Mouse (Mus musculus) liver, embryonic 12.5 days (tissue): Measurements from ENCODE around the gene Rere. TPM values are rescaled to one million over a fixed set of nuclear protein-coding genes. Genes with fewer than 3 reads are reported as not detected.

ENCODE experiments used
- ATAC-seq: fragments of 200-750 bp; cut with Nextera tagmentation; 2 replicates; pipeline ENCODE4 v1.8.0; 2017; ENCODE audit warnings: moderate number of reproducible peaks, mild to moderate bottlenecking, moderate library complexity
- H3K27ac ChIP-seq: fragments of 300-500 bp; sonication (generic); 2 replicates; pipeline ENCODE4 v1.5.1; 2016; ENCODE audit warnings: mild to moderate bottlenecking
- H3K27me3 ChIP-seq: fragments of 300-500 bp; sonication (generic); replicated peaks from 2 replicates; pipeline ENCODE4 v1.6.1; 2016; ENCODE audit warnings: mild to moderate bottlenecking, moderate library complexity
- H3K36me3 ChIP-seq: fragments of 300-500 bp; sonication (generic); 2 replicates; pipeline ENCODE4 v1.6.1; 2016; ENCODE audit warnings: mild to moderate bottlenecking, moderate library complexity
- H3K4me1 ChIP-seq: fragments of 300-500 bp; sonication (generic); 2 replicates; pipeline ENCODE4 v1.6.1; 2016
- H3K4me2 ChIP-seq: fragments of 300-500 bp; sonication (generic); 2 replicates; pipeline ENCODE4 v1.6.1; 2016; ENCODE audit warnings: mild to moderate bottlenecking, moderate library complexity
- H3K4me3 ChIP-seq: fragments of 300-500 bp; sonication (generic); 2 replicates; pipeline ENCODE4 v1.5.1; 2016; ENCODE audit warnings: mild to moderate bottlenecking, moderate library complexity
- H3K9ac ChIP-seq: fragments of 300-500 bp; sonication (generic); 2 replicates; pipeline ENCODE4 v1.6.1; 2016; ENCODE audit warnings: mild to moderate bottlenecking, moderate library complexity
- H3K9me3 ChIP-seq: fragments of 300-500 bp; sonication (generic); replicated peaks from 2 replicates; pipeline ENCODE4 v1.6.1; 2016; ENCODE audit warnings: mild to moderate bottlenecking, moderate library complexity
- WGBS: fragments of 180-500 bp; shearing (Covaris S2); methylation state at CpG from one replicate; pipeline ENCODE4 v1.1.7; 2016; ENCODE audit not compliant: insufficient replicate concordance; 5-methylcytosine and 5-hydroxymethylcytosine counted together
- polyA plus RNA-seq: library from polyadenylated mRNA; unstranded; fragments of >200 nt; fragmentation: Nextera tagmentation; extraction: Ambion mirVana; gene quantifications from 2 replicates; pipeline ENCODE4 v1.2.1, GENCODE M21; 2016

Rere gene
- polyA plus RNA-seq, 1 experiment from 2014 or later: 11.6 TPM

DNA sequence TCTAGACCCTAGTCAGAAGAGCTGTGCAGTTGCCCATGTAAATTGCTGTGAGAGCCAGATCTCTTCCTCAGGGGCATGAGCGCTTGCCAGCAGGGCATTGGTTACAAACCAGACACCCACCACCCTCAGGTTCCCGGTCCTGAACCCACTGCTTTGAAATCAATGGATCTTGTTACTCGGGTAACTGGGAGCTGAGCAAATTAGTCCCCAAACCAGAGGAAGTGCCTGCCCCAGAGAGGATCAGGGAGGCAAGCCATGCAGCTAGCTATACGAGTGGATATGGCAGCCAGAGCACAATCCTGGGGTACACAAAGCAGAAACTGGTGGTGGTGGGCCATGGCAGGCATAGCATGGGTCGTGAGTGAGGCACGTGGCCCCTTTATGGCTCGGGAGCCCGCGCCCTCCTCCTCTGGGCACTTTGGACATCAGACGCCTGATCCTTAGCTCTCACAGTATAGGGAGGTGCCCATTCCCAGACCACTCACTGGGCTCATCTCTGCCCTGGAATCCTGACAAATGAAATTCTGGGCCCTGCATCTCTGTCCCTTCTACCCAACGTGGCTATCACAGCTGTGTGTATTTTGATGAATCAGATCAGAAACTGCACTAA, 342.9 kb downstream of the Rere start:
- peaks cover 30% of the 10 kb centered on the region for H3K36me3 ChIP-seq
- H3K4me2 ChIP-seq: no peak overlapping the region
- H3K4me1 ChIP-seq: peaks cover 17% of the 10 kb centered on the region
- ATAC-seq: no peak
- no peaks in the 10 kb centered on the region for H3K27me3 ChIP-seq
- 63% methylated on average over 11 of the region's 11 CpGs for WGBS
- H3K27ac ChIP-seq: no peak overlapping the region
- H3K9me3 ChIP-seq: no peaks in the 10 kb centered on the region
- no peak overlapping the region for H3K9ac ChIP-seq
- H3K4me3 ChIP-seq: no peak overlapping the region

GRCm38 (mm10) chr4:150624933-150625332, 343.5 kb downstream of the Rere start:
- Histone ChIP-seq H3K27me3 (no peaks in the 10 kb centered on the region), H3K9ac (no peak overlapping the region), H3K36me3 (peaks cover 26% of the 10 kb centered on the region), H3K9me3 (no peaks in the 10 kb centered on the region), H3K27ac (no peak overlapping the region), H3K4me1 (peaks cover 17% of the 10 kb centered on the region), H3K4me2 (no peak overlapping the region), H3K4me3 (no peak overlapping the region)
- ATAC-seq: no peak
- 65% methylated on average over 4 of the region's 4 CpGs for WGBS

- Histone ChIP-seq H3K4me3 (no peak overlapping the region), H3K27me3 (no peaks in the 10 kb centered on the region), H3K4me2 (no peak overlapping the region), H3K36me3 (peaks cover 22% of the 10 kb centered on the region), H3K4me1 (peaks cover 17% of the 10 kb centered on the region), H3K27ac (no peak overlapping the region), H3K9ac (no peak overlapping the region), H3K9me3 (no peaks in the 10 kb centered on the region)
- 31% methylated on average over 1 of the region's 1 CpGs for WGBS
- ATAC-seq: peak; percentile 58; the same call in 1 of the 2 replicates
These were observed 344.0 kb downstream of the Rere start for GRCm38 (mm10) chr4:150625425-150625824.

- Histone ChIP-seq H3K4me2 (no peak overlapping the region), H3K27ac (no peak overlapping the region), H3K4me1 (peaks cover 17% of the 10 kb centered on the region), H3K36me3 (peaks cover 19% of the 10 kb centered on the region), H3K4me3 (no peak overlapping the region), H3K9me3 (no peaks in the 10 kb centered on the region), H3K9ac (no peak overlapping the region; the same call in 1 of the 2 replicates), H3K27me3 (peaks cover 7% of the 10 kb centered on the region; the same call in 1 of the 2 replicates)
- WGBS: 48% methylated on average over 6 of the region's 6 CpGs
- ATAC-seq: 0 out of 2 replicates have a peak, but pooled peaks have one; percentile 40
These were observed 344.7 kb downstream of the Rere start for GRCm38 (mm10) chr4:150625951-150626732.

- H3K27me3 ChIP-seq: peaks cover 9% of the 10 kb centered on the region; the same call in 1 of the 2 replicates
- no peak overlapping the region for H3K4me2 ChIP-seq
- ATAC-seq: no peak
- WGBS: 67% methylated on average over 11 of the region's 11 CpGs
- H3K4me1 ChIP-seq: peaks cover 17% of the 10 kb centered on the region
- H3K4me3 ChIP-seq: no peak overlapping the region
- no peak overlapping the region for H3K27ac ChIP-seq
- H3K9me3 ChIP-seq: no peaks in the 10 kb centered on the region
- no peak overlapping the region for H3K9ac ChIP-seq
- H3K36me3 ChIP-seq: no peaks in the 10 kb centered on the region
These were observed 347.8 kb downstream of the Rere start for GRCm38 (mm10) chr4:150629266-150629665.

DNA sequence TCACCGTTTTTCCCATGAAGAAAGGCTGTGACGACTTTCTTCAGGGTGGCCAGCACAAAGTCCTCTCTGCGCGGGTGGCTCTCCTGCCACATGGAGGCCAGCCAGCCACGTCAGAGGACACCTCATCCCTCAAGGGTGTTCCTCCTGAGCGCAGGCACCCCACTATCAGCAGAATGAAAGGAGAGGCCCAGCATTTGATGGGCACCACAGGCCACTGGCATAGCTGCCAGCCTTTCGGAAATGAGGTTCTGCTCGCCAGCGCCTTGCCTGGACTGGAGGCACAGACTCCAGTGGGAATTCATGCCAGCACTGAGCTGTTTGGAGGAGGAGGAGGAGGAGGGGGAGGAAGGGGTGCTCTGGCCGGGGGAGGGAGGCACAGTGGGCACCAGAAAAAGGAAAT, 354.1 kb downstream of the Rere start:
- Histone ChIP-seq H3K4me2 (no peak overlapping the region), H3K9me3 (no peaks in the 10 kb centered on the region), H3K4me3 (no peak overlapping the region), H3K9ac (no peak overlapping the region), H3K27me3 (peaks cover 12% of the 10 kb centered on the region; the same call in 1 of the 2 replicates), H3K36me3 (no peaks in the 10 kb centered on the region), H3K27ac (no peak overlapping the region), H3K4me1 (no peaks in the 10 kb centered on the region)
- 76% methylated on average over 10 of the region's 10 CpGs for WGBS
- ATAC-seq: no peak

DNA sequence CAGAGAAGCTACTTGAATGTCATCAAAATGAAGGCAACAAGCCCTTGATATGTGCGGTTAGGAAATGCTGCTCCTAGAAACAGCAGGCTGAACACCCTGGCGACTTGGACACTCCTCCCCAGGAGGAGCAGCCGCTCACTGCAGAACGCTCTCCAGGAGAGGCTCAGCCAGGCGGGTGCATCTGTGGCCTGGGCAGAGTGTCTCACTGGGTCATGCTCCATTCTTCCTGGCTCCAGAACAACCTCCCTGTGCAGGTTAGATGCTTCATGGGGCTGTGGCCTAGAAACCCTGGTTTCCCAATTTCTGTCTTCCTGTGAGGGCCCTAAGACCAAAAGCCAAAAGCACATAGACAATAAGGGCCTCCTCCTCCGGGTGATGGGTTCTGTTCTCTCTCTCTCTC, 355.2 kb downstream of the Rere start:
- WGBS: 78% methylated on average over 6 of the region's 6 CpGs
- H3K4me1 ChIP-seq: no peaks in the 10 kb centered on the region
- ATAC-seq: no peak
- H3K9ac ChIP-seq: no peak overlapping the region
- H3K9me3 ChIP-seq: no peaks in the 10 kb centered on the region
- no peaks in the 10 kb centered on the region for H3K36me3 ChIP-seq
- no peak overlapping the region for H3K4me2 ChIP-seq
- H3K4me3 ChIP-seq: no peak overlapping the region
- H3K27me3 ChIP-seq: peaks cover 5% of the 10 kb centered on the region; the same call in 1 of the 2 replicates
- H3K27ac ChIP-seq: no peak overlapping the region

GRCm38 (mm10) chr4:150644299-150644698, 362.9 kb downstream of the Rere start:
- Histone ChIP-seq H3K36me3 (no peaks in the 10 kb centered on the region), H3K4me1 (peaks cover 12% of the 10 kb centered on the region), H3K4me2 (no peak overlapping the region), H3K9me3 (no peaks in the 10 kb centered on the region), H3K9ac (no peak overlapping the region), H3K27ac (no peak overlapping the region), H3K27me3 (no peaks in the 10 kb centered on the region; the same call in 1 of the 2 replicates), H3K4me3 (no peak overlapping the region)
- ATAC-seq: no peak
- 77% methylated on average over 9 of the region's 9 CpGs for WGBS

- Histone ChIP-seq H3K27me3 (peaks cover 44% of the 10 kb centered on the region), H3K9me3 (no peaks in the 10 kb centered on the region), H3K4me3 (no peak overlapping the region), H3K27ac (peak overlapping the region; percentile 68; the same call in 1 of the 2 replicates), H3K36me3 (no peaks in the 10 kb centered on the region), H3K9ac (no peak overlapping the region; the same call in 1 of the 2 replicates), H3K4me2 (peak overlapping the region; percentile 48), H3K4me1 (peaks cover 48% of the 10 kb centered on the region)
- WGBS: 31% methylated on average over 5 of the region's 5 CpGs
- ATAC-seq: peak; percentile 90
These were observed 367.9 kb downstream of the Rere start for GRCm38 (mm10) chr4:150649327-150649726.

DNA sequence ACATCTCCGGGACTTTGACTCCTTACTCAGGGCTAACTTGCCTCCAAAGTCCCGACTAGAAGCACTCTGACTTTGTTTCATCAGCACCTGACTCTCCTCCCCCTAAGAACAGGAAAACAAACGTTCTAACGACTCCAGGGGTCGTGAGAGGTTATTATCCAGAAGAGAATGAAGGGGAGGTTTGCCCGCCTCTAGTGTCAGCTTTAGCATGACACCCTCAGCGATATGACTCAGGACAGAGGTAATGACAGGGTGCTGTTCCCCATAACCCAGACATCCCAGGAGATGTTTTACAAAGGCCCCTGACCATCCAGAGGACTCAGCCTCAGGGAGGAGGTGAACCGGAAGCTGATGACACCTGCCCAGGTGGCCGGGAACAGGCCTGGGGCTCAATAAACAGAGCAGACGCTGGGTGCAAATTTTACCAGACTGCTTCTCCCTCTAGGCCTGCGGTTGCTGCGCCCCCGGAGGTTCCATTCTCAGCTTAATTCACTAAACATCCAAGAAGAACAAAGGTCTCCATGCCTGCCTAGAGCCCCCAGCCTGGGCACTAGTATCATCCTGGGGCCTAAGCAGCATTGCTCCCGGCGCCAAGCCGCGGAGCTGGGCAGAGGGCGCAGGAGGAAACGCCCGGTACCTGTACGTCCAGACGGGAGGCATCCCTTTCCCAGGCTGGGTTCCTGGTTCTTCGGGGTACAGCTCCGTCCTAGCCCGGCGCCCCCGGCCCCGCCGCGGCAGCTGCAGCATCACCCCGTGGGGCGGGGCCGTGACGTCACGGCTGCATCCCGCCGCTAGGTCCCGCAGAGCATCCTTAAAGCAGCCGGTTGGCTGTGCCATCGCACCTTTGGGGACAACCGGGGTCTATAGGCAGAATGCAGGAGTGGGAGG, 370.2 kb downstream of the Rere start, which contains the start of gene Slc45a1:
TSS of gene Slc45a1 (minus strand) at position 785 of the 888 bp plus-strand sequence.
- Histone ChIP-seq H3K9ac (no peak within 1 kb of the TSS), H3K4me2 (peak within 1 kb of the TSS; percentile 30), H3K27ac (no peak within 1 kb of the TSS), H3K36me3 (no peaks in the 10 kb centered on the region), H3K4me3 (no peak within 1 kb of the TSS), H3K27me3 (peaks cover 49% of the 10 kb centered on the region), H3K4me1 (peaks cover 48% of the 10 kb centered on the region), H3K9me3 (no peaks in the 10 kb centered on the region)
- 13% methylated on average over 41 of the region's 41 CpGs for WGBS
- no peak for ATAC-seq

GRCm38 (mm10) chr4:150653072-150653599, 371.7 kb downstream of the Rere start:
- Histone ChIP-seq H3K4me3 (no peak overlapping the region), H3K27ac (no peak overlapping the region), H3K27me3 (peaks cover 49% of the 10 kb centered on the region), H3K4me2 (peak overlapping the region; percentile 30), H3K36me3 (no peaks in the 10 kb centered on the region), H3K9ac (no peak overlapping the region), H3K9me3 (no peaks in the 10 kb centered on the region), H3K4me1 (peaks cover 47% of the 10 kb centered on the region)
- WGBS: 24% methylated on average over 11 of the region's 11 CpGs
- peak; percentile 54; the same call in 1 of the 2 replicates for ATAC-seq
